Mouse (Mus musculus) spleen, adult 2 months (tissue): ENCODE data around the gene Sh3d21.

ENCODE experiments used
- CTCF ChIP-seq: fragments of 200-500 bp; IDR thresholded peaks from 2 replicates; pipeline ENCODE4 v1.5.1; 2011; ENCODE audit warnings: mild to moderate bottlenecking, inconsistent platforms; ENCODE audit not compliant: insufficient read depth, insufficient read length, insufficient replicate concordance; ENCODE audit errors: extremely low read depth
- POLR2A ChIP-seq: fragments of 200-500 bp; IDR thresholded peaks from 2 replicates; pipeline ENCODE4 v1.6.1; 2011; ENCODE audit warnings: low read depth, low read length, inconsistent platforms

- no peak for TF ChIP-seq CTCF
- no peak for TF ChIP-seq POLR2A
Measured at GRCm38 (mm10) chr4:126150949-126151320, 12.4 kb downstream of the Sh3d21 start.
